Mouse (Mus musculus) megakaryocyte, embryonic 14.5 days (primary cell): ENCODE measurements around the gene Uggt1.

Source experiments
- FLI1 ChIP-seq: IDR thresholded peaks from 2 replicates; pipeline ENCODE4 v1.6.1; 2012; ENCODE audit warnings: low read length, inconsistent platforms, mixed read lengths
- GATA1 ChIP-seq: IDR thresholded peaks from 3 replicates; pipeline ENCODE4 v1.6.1; 2012; ENCODE audit warnings: mixed read lengths, low read length, inconsistent platforms, borderline replicate concordance

GRCm38 (mm10) chr1:36281849-36282248, 37.3 kb upstream of the Uggt1 start:
- no peak for TF ChIP-seq GATA1
- TF ChIP-seq FLI1: no peak
